Mouse (Mus musculus): ENCODE data around the gene Peg12. TPM values are rescaled to one million over a fixed set of nuclear protein-coding genes. Genes with fewer than 3 reads are reported as not detected.

The Peg12 gene
- polyA plus RNA-seq (2012; ENCODE audit: low replicate concordance): 1.3 and 1.6 TPM in 2 replicates

GRCm38 (mm10) chr7:62463878-62464755, at the start of gene Peg12:
Gene Peg12, minus strand, starts transcription at chr7:62464510.

GRCm38 (mm10) chr7:62419493-62420360, 44.6 kb downstream of the Peg12 start, which contains the start of gene Mkrn3:
Gene Mkrn3, minus strand, starts transcription at chr7:62420139.

Other genes with a start within 250 kb of the Peg12 start
- gene Ndn, start 117.9 kb downstream of the Peg12 start, polyA plus RNA-seq (2012; ENCODE audit: low replicate concordance): 0.20 and 0.56 TPM in 2 replicates
- gene Magel2, start 87.5 kb downstream of the Peg12 start, polyA plus RNA-seq (2012; ENCODE audit: low replicate concordance): 0.03 TPM in 1 of 2 replicates, not detected in the other
- gene Mkrn3, start 44.4 kb downstream of the Peg12 start, polyA plus RNA-seq (2012; ENCODE audit: low replicate concordance): not detected in 2 replicates

Measured in leukemia stem cell, adult 10-12 weeks (primary cell).